Mouse (Mus musculus) limb, embryonic 15.5 days (tissue): ENCODE measurements around the gene Cacna1g. TPM values are rescaled to one million over a fixed set of nuclear protein-coding genes. Genes with fewer than 3 reads are reported as not detected.

ENCODE experiments used
- ATAC-seq: fragments of 200-750 bp; cut with Nextera tagmentation; 2 replicates; pipeline ENCODE4 v1.8.0; 2017; ENCODE audit warnings: low read depth, moderate TSS enrichment; ENCODE audit not compliant: insufficient number of reproducible peaks, low FRiP score, low TSS enrichment
- H3K27ac ChIP-seq: fragments of 300-500 bp; sonication (generic); 2 replicates; pipeline ENCODE4 v1.5.1; 2015; ENCODE audit warnings: moderate library complexity, mild to moderate bottlenecking, inconsistent platforms
- H3K27me3 ChIP-seq: fragments of 300-500 bp; sonication (generic); 2 replicates; pipeline ENCODE4 v1.6.1; 2015; ENCODE audit warnings: inconsistent platforms
- H3K36me3 ChIP-seq: fragments of 300-500 bp; sonication (generic); 2 replicates; pipeline ENCODE4 v1.6.1; 2015; ENCODE audit warnings: inconsistent platforms
- H3K4me1 ChIP-seq: fragments of 300-500 bp; sonication (generic); 2 replicates; pipeline ENCODE4 v1.6.1; 2015; ENCODE audit warnings: inconsistent platforms
- H3K4me2 ChIP-seq: fragments of 300-500 bp; sonication (generic); 2 replicates; pipeline ENCODE4 v1.6.1; 2015; ENCODE audit warnings: mild to moderate bottlenecking, inconsistent platforms
- H3K4me3 ChIP-seq: fragments of 300-500 bp; sonication (generic); 2 replicates; pipeline ENCODE4 v1.5.1; 2015; ENCODE audit warnings: mild to moderate bottlenecking, inconsistent platforms
- H3K9ac ChIP-seq: fragments of 300-500 bp; sonication (generic); 2 replicates; pipeline ENCODE4 v1.6.1; 2015; ENCODE audit warnings: inconsistent platforms
- H3K9me3 ChIP-seq: fragments of 300-500 bp; sonication (generic); 2 replicates; pipeline ENCODE4 v1.6.1; 2016; ENCODE audit warnings: inconsistent platforms
- WGBS: fragments of 180-500 bp; shearing (Covaris S2); methylation state at CpG from one replicate; pipeline ENCODE4 v1.1.7; 2015; 5-methylcytosine and 5-hydroxymethylcytosine counted together
- polyA plus RNA-seq: library from polyadenylated mRNA; unstranded; fragments of >200 nt; fragmentation: Nextera tagmentation; extraction: Ambion mirVana; gene quantifications from 2 replicates; pipeline ENCODE4 v1.2.1, GENCODE M21; 2015

The Cacna1g gene
- polyA plus RNA-seq, 1 experiment from 2014 or later = 30.8 TPM

GRCm38 (mm10) chr11:94477651-94478050 lies 3.7 kb upstream of the Cacna1g start:
- Histone ChIP-seq H3K4me1 (peaks cover 30% of the 10 kb centered on the region), H3K27me3 (peaks cover 17% of the 10 kb centered on the region; the same call in 1 of the 2 replicates), H3K9me3 (no peaks in the 10 kb centered on the region), H3K36me3 (no peaks in the 10 kb centered on the region), H3K4me3 (no peak overlapping the region), H3K4me2 (no peak overlapping the region), H3K27ac (no peak overlapping the region), H3K9ac (no peak overlapping the region)
- WGBS = 45% methylated on average over 6 of the region's 6 CpGs
- no peak for ATAC-seq

- Histone ChIP-seq H3K4me3 (no peak overlapping the region), H3K4me2 (no peak overlapping the region), H3K4me1 (peaks cover 45% of the 10 kb centered on the region), H3K9ac (no peak overlapping the region), H3K27ac (no peak overlapping the region), H3K36me3 (no peaks in the 10 kb centered on the region), H3K27me3 (peaks cover 17% of the 10 kb centered on the region; the same call in 1 of the 2 replicates), H3K9me3 (no peaks in the 10 kb centered on the region)
- 35% methylated on average over 11 of the region's 11 CpGs for WGBS
- ATAC-seq = no peak
These were observed 1.7 kb upstream of the Cacna1g start for GRCm38 (mm10) chr11:94475722-94476121.

- Histone ChIP-seq H3K27me3 (peaks cover 17% of the 10 kb centered on the region; the same call in 1 of the 2 replicates), H3K36me3 (no peaks in the 10 kb centered on the region), H3K9ac (no peak overlapping the region), H3K4me2 (peak overlapping the region; percentile 72), H3K9me3 (no peaks in the 10 kb centered on the region), H3K4me3 (peak overlapping the region; percentile 75), H3K4me1 (peaks cover 52% of the 10 kb centered on the region), H3K27ac (peak overlapping the region; percentile 98)
- 2% methylated on average over 11 of the region's 11 CpGs for WGBS
- ATAC-seq = no peak
These were observed 529 bp upstream of the Cacna1g start for GRCm38 (mm10) chr11:94474544-94474910.

GRCm38 (mm10) chr11:94472916-94473706 lies 887 bp downstream of the Cacna1g start:
- peaks cover 66% of the 10 kb centered on the region for H3K4me1 ChIP-seq
- H3K27me3 ChIP-seq = peaks cover 17% of the 10 kb centered on the region; the same call in 1 of the 2 replicates
- WGBS = under 1% methylated on average over 50 of the region's 52 CpGs
- ATAC-seq = no peak
- peak overlapping the region; percentile 75 for H3K4me3 ChIP-seq
- H3K36me3 ChIP-seq = no peaks in the 10 kb centered on the region
- H3K27ac ChIP-seq = peak overlapping the region; percentile 98
- no peaks in the 10 kb centered on the region for H3K9me3 ChIP-seq
- peak overlapping the region; percentile 93 for H3K9ac ChIP-seq
- peak overlapping the region; percentile 72 for H3K4me2 ChIP-seq

- 2% methylated on average over 15 of the region's 15 CpGs for WGBS
- ATAC-seq = no peak
- Histone ChIP-seq H3K9me3 (no peaks in the 10 kb centered on the region), H3K36me3 (no peaks in the 10 kb centered on the region), H3K9ac (peak overlapping the region; percentile 93), H3K4me1 (peaks cover 67% of the 10 kb centered on the region), H3K27ac (peak overlapping the region; percentile 98), H3K4me2 (peak overlapping the region; percentile 72), H3K27me3 (peaks cover 17% of the 10 kb centered on the region; the same call in 1 of the 2 replicates), H3K4me3 (peak overlapping the region; percentile 75)
These were observed 1.4 kb downstream of the Cacna1g start for GRCm38 (mm10) chr11:94472585-94472915.

- no peak for ATAC-seq
- H3K36me3 ChIP-seq = peaks cover 2% of the 10 kb centered on the region; the same call in 1 of the 2 replicates
- H3K4me3 ChIP-seq = peak overlapping the region; percentile 75
- 1% methylated on average over 17 of the region's 17 CpGs for WGBS
- peak overlapping the region; percentile 98 for H3K27ac ChIP-seq
- peaks cover 70% of the 10 kb centered on the region for H3K4me1 ChIP-seq
- H3K9ac ChIP-seq = peak overlapping the region; percentile 93
- H3K4me2 ChIP-seq = peak overlapping the region; percentile 72
- H3K27me3 ChIP-seq = peaks cover 17% of the 10 kb centered on the region; the same call in 1 of the 2 replicates
- no peaks in the 10 kb centered on the region for H3K9me3 ChIP-seq
These were observed 2.0 kb downstream of the Cacna1g start for GRCm38 (mm10) chr11:94471740-94472584.

- no peak overlapping the region for H3K9ac ChIP-seq
These were observed 3.6 kb downstream of the Cacna1g start for GRCm38 (mm10) chr11:94470391-94470790.

GRCm38 (mm10) chr11:94469136-94470064 lies 4.6 kb downstream of the Cacna1g start:
- H3K27ac ChIP-seq = peak overlapping the region; percentile 98
- peaks cover 9% of the 10 kb centered on the region; the same call in 1 of the 2 replicates for H3K36me3 ChIP-seq
- no peak overlapping the region for H3K9ac ChIP-seq
- 13% methylated on average over 9 of the region's 9 CpGs for WGBS
- H3K4me1 ChIP-seq = peaks cover 79% of the 10 kb centered on the region
- ATAC-seq = peak; percentile 38
- peaks cover 8% of the 10 kb centered on the region; the same call in 1 of the 2 replicates for H3K27me3 ChIP-seq
- no peaks in the 10 kb centered on the region for H3K9me3 ChIP-seq
- peak overlapping the region; percentile 72 for H3K4me2 ChIP-seq
- H3K4me3 ChIP-seq = peak overlapping the region; percentile 75

More at GRCm38 (mm10) chr11:94470391-94470790, 3.6 kb downstream of the Cacna1g start:
- Histone ChIP-seq H3K4me2 (peak overlapping the region; percentile 72), H3K4me1 (peaks cover 79% of the 10 kb centered on the region), H3K36me3 (peaks cover 6% of the 10 kb centered on the region; the same call in 1 of the 2 replicates), H3K4me3 (peak overlapping the region; percentile 75), H3K27me3 (peaks cover 14% of the 10 kb centered on the region; the same call in 1 of the 2 replicates), H3K27ac (peak overlapping the region; percentile 98), H3K9me3 (no peaks in the 10 kb centered on the region)
- 0 out of 2 replicates have a peak, but pooled peaks have one; percentile 5 for ATAC-seq
- WGBS = 16% methylated on average over 7 of the region's 7 CpGs

GRCm38 (mm10) chr11:94468582-94469064 lies 5.4 kb downstream of the Cacna1g start:
- H3K27me3 ChIP-seq = peaks cover 6% of the 10 kb centered on the region; the same call in 1 of the 2 replicates
- peaks cover 81% of the 10 kb centered on the region for H3K4me1 ChIP-seq
- H3K36me3 ChIP-seq = peaks cover 9% of the 10 kb centered on the region; the same call in 1 of the 2 replicates
- H3K4me3 ChIP-seq = no peak overlapping the region
- ATAC-seq = no peak
- WGBS = 11% methylated on average over 4 of the region's 4 CpGs
- H3K4me2 ChIP-seq = peak overlapping the region; percentile 72
- H3K27ac ChIP-seq = peak overlapping the region; percentile 98
- no peaks in the 10 kb centered on the region for H3K9me3 ChIP-seq
- H3K9ac ChIP-seq = no peak overlapping the region

GRCm38 (mm10) chr11:94466333-94466855 lies 7.6 kb downstream of the Cacna1g start:
- Histone ChIP-seq H3K4me1 (peaks cover 71% of the 10 kb centered on the region), H3K27me3 (no peaks in the 10 kb centered on the region), H3K27ac (peak overlapping the region; percentile 33; the same call in 1 of the 2 replicates), H3K4me3 (no peak overlapping the region), H3K9ac (no peak overlapping the region), H3K4me2 (no peak overlapping the region), H3K36me3 (peaks cover 19% of the 10 kb centered on the region), H3K9me3 (no peaks in the 10 kb centered on the region)
- WGBS = 82% methylated on average over 17 of the region's 17 CpGs
- ATAC-seq = no peak
